Mouse (Mus musculus) kidney, adult 2 months (tissue): Measurements from ENCODE around the gene Mrps23. TPM values are rescaled to one million over a fixed set of nuclear protein-coding genes. Genes with fewer than 3 reads are reported as not detected.

ENCODE experiments used
- DNase-seq: peaks from one replicate; pipeline ENCODE4 v3.0.0; 2021
- H3K27ac ChIP-seq: fragments of 200-500 bp; 2 replicates; pipeline ENCODE4 v1.5.1; 2012; ENCODE audit warnings: low read depth, low read length, control low read depth, inconsistent platforms; ENCODE audit not compliant: insufficient read depth
- H3K27me3 ChIP-seq: fragments of 200-500 bp; replicated peaks from 2 replicates; pipeline ENCODE4 v1.6.1; 2012; ENCODE audit warnings: mild to moderate bottlenecking, moderate library complexity, low read length, inconsistent platforms; ENCODE audit not compliant: control insufficient read depth, insufficient read depth
- H3K36me3 ChIP-seq: fragments of 200-500 bp; 2 replicates; pipeline ENCODE4 v1.6.1; 2012; ENCODE audit warnings: mild to moderate bottlenecking, moderate library complexity, low read length, inconsistent platforms; ENCODE audit not compliant: control insufficient read depth, insufficient read depth
- H3K4me1 ChIP-seq: fragments of 200-500 bp; 2 replicates; pipeline ENCODE4 v1.6.1; 2011; ENCODE audit warnings: low read length; ENCODE audit not compliant: control insufficient read depth, insufficient read depth
- H3K4me3 ChIP-seq: fragments of 200-500 bp; 2 replicates; pipeline ENCODE4 v1.5.1; 2011; ENCODE audit warnings: mild to moderate bottlenecking, low read depth, low read length, control low read depth; ENCODE audit not compliant: insufficient read depth
- CTCF ChIP-seq: fragments of 200-500 bp; conservative IDR thresholded peaks from 2 replicates; pipeline ENCODE4 v1.5.1; 2011; ENCODE audit warnings: low read depth, mild to moderate bottlenecking, control low read depth, low read length, moderate library complexity, mixed read lengths; ENCODE audit not compliant: insufficient read depth, insufficient read length
- POLR2A ChIP-seq: fragments of 200-500 bp; IDR thresholded peaks from one replicate; pipeline ENCODE4 v1.6.1; 2011; ENCODE audit warnings: low read depth, low read length, control low read depth
- WGBS: fragments of 180-500 bp; shearing (Covaris S2); methylation state at CpG from one replicate; pipeline ENCODE4 v1.1.7; 2018; 5-methylcytosine and 5-hydroxymethylcytosine counted together
- polyA plus RNA-seq: library from polyadenylated mRNA; depleted of rRNA; stranded (reverse); fragments of >200 nt; gene quantifications from 2 replicates; pipeline ENCODE4 v1.2.3, GENCODE M21; 2012

Mrps23 gene
- polyA plus RNA-seq, 1 experiment: 61.6 TPM

GRCm38 (mm10) chr11:88165683-88166364, 38.4 kb upstream of the Mrps23 start:
- peaks cover 27% of the 10 kb centered on the region for H3K4me1 ChIP-seq
- no peak overlapping the region for H3K4me3 ChIP-seq
- no peak for DNase-seq
- no peaks in the 10 kb centered on the region for H3K36me3 ChIP-seq
- H3K27ac ChIP-seq: peak overlapping the region; percentile 94
- WGBS: 51% methylated on average over 10 of the region's 10 CpGs
- no peaks in the 10 kb centered on the region for H3K27me3 ChIP-seq
- TF ChIP-seq POLR2A: no peak
- TF ChIP-seq CTCF: no peak

GRCm38 (mm10) chr11:88166471-88166870, 37.7 kb upstream of the Mrps23 start:
- peaks cover 27% of the 10 kb centered on the region for H3K4me1 ChIP-seq
- H3K27me3 ChIP-seq: no peaks in the 10 kb centered on the region
- H3K27ac ChIP-seq: peak overlapping the region; percentile 94
- WGBS: 66% methylated on average over 7 of the region's 7 CpGs
- no peak for TF ChIP-seq CTCF
- TF ChIP-seq POLR2A: no peak
- H3K36me3 ChIP-seq: no peaks in the 10 kb centered on the region
- DNase-seq: no peak
- no peak overlapping the region for H3K4me3 ChIP-seq

GRCm38 (mm10) chr11:88168611-88169010, 35.6 kb upstream of the Mrps23 start:
- Histone ChIP-seq H3K4me1 (peaks cover 22% of the 10 kb centered on the region), H3K4me3 (no peak overlapping the region), H3K36me3 (no peaks in the 10 kb centered on the region), H3K27ac (no peak overlapping the region), H3K27me3 (no peaks in the 10 kb centered on the region)
- 75% methylated on average over 3 of the region's 3 CpGs for WGBS
- no peak for TF ChIP-seq CTCF
- TF ChIP-seq POLR2A: no peak
- DNase-seq: no peak

- Histone ChIP-seq H3K4me3 (no peak overlapping the region), H3K36me3 (no peaks in the 10 kb centered on the region), H3K4me1 (peaks cover 17% of the 10 kb centered on the region), H3K27me3 (no peaks in the 10 kb centered on the region), H3K27ac (no peak overlapping the region)
- 60% methylated on average over 32 of the region's 32 CpGs for WGBS
- no peak for TF ChIP-seq CTCF
- no peak for TF ChIP-seq POLR2A
- DNase-seq: no peak
These were observed 34.6 kb upstream of the Mrps23 start for GRCm38 (mm10) chr11:88169531-88170040.

- 94% methylated on average over 3 of the region's 3 CpGs for WGBS
- no peaks in the 10 kb centered on the region for H3K36me3 ChIP-seq
- H3K27ac ChIP-seq: no peak overlapping the region
- DNase-seq: no peak
- peaks cover 16% of the 10 kb centered on the region for H3K4me1 ChIP-seq
- TF ChIP-seq POLR2A: no peak
- no peak for TF ChIP-seq CTCF
- no peaks in the 10 kb centered on the region for H3K27me3 ChIP-seq
- H3K4me3 ChIP-seq: no peak overlapping the region
These were observed 33.6 kb upstream of the Mrps23 start for GRCm38 (mm10) chr11:88170606-88171005.

GRCm38 (mm10) chr11:88171876-88172442, 32.2 kb upstream of the Mrps23 start:
- Histone ChIP-seq H3K36me3 (no peaks in the 10 kb centered on the region), H3K4me1 (peaks cover 8% of the 10 kb centered on the region; the same call in 1 of the 2 replicates), H3K27me3 (no peaks in the 10 kb centered on the region), H3K27ac (peak overlapping the region; percentile 75; the same call in 1 of the 2 replicates), H3K4me3 (no peak overlapping the region)
- no peak for DNase-seq
- TF ChIP-seq POLR2A (no peak), CTCF (no peak)
- WGBS: 66% methylated on average over 15 of the region's 15 CpGs

GRCm38 (mm10) chr11:88172601-88173325, 31.4 kb upstream of the Mrps23 start:
- peaks cover 8% of the 10 kb centered on the region; the same call in 1 of the 2 replicates for H3K4me1 ChIP-seq
- no peaks in the 10 kb centered on the region for H3K36me3 ChIP-seq
- H3K27me3 ChIP-seq: no peaks in the 10 kb centered on the region
- peak overlapping the region; percentile 75 for H3K27ac ChIP-seq
- no peak overlapping the region for H3K4me3 ChIP-seq
- 31% methylated on average over 10 of the region's 10 CpGs for WGBS
- TF ChIP-seq POLR2A (no peak), CTCF (no peak)
- peak; percentile 83 for DNase-seq
